Mouse (Mus musculus) hindbrain, embryonic 14.5 days (tissue): ENCODE data around the gene Numbl. TPM values are rescaled to one million over a fixed set of nuclear protein-coding genes. Genes with fewer than 3 reads are reported as not detected.

Experiments used
- ATAC-seq: fragments of 200-750 bp; cut with Nextera tagmentation; 2 replicates; pipeline ENCODE4 v1.8.0; 2017; ENCODE audit warnings: moderate number of reproducible peaks, mild to moderate bottlenecking, moderate TSS enrichment, moderate library complexity; ENCODE audit not compliant: low FRiP score
- DNase-seq: peaks from one replicate; pipeline ENCODE4 v3.0.0-alpha.2; 2015; ENCODE audit warnings: low spot score
- H3K27ac ChIP-seq: fragments of 300-500 bp; sonication (generic); 2 replicates; pipeline ENCODE4 v1.5.1; 2014; ENCODE audit warnings: mild to moderate bottlenecking, moderate library complexity
- H3K27me3 ChIP-seq: fragments of 300-500 bp; sonication (generic); 2 replicates; pipeline ENCODE4 v1.6.1; 2014; ENCODE audit warnings: mild to moderate bottlenecking, low read length, mixed read lengths; ENCODE audit not compliant: control insufficient read depth, insufficient read depth
- H3K36me3 ChIP-seq: fragments of 300-500 bp; sonication (generic); replicated peaks from 2 replicates; pipeline ENCODE4 v1.6.1; 2014; ENCODE audit not compliant: control insufficient read depth, insufficient read depth
- H3K4me1 ChIP-seq: fragments of 300-500 bp; sonication (generic); replicated peaks from 2 replicates; pipeline ENCODE4 v1.6.1; 2014; ENCODE audit warnings: antibody characterized with exemption, low read length, mixed read lengths; ENCODE audit not compliant: control insufficient read depth, insufficient read depth
- H3K4me2 ChIP-seq: fragments of 300-500 bp; sonication (generic); replicated peaks from 2 replicates; pipeline ENCODE4 v1.6.1; 2014; ENCODE audit warnings: mild to moderate bottlenecking, moderate library complexity
- H3K4me3 ChIP-seq: fragments of 300-500 bp; sonication (generic); replicated peaks from 2 replicates; pipeline ENCODE4 v1.5.1; 2014; ENCODE audit warnings: mild to moderate bottlenecking, low read length
- H3K9ac ChIP-seq: fragments of 300-500 bp; sonication (generic); 2 replicates; pipeline ENCODE4 v1.6.1; 2014
- H3K9me3 ChIP-seq: fragments of 300-500 bp; sonication (generic); 2 replicates; pipeline ENCODE4 v1.6.1; 2016; ENCODE audit warnings: low read length; ENCODE audit not compliant: control insufficient read depth
- WGBS: fragments of 180-500 bp; shearing (Covaris S2); extraction: QIAGEN DNeasy Blood & Tissue Kit; methylation state at CpG from one replicate; pipeline ENCODE4 v1.1.7; 2014; 5-methylcytosine and 5-hydroxymethylcytosine counted together
- polyA plus RNA-seq: library from polyadenylated mRNA; unstranded; fragments of >200 nt; fragmentation: Nextera tagmentation; extraction: Ambion mirVana; gene quantifications from 2 replicates; pipeline ENCODE4 v1.2.1, GENCODE M21; 2014

Numbl gene
- polyA plus RNA-seq, 1 experiment from 2014 or later, result 36.2 TPM

- no peak overlapping the region for H3K9ac ChIP-seq
- no peak for ATAC-seq
- no peaks in the 10 kb centered on the region for H3K36me3 ChIP-seq
- no peaks in the 10 kb centered on the region for H3K27me3 ChIP-seq
- H3K9me3 ChIP-seq, result no peaks in the 10 kb centered on the region
- 87% methylated on average over 4 of the region's 4 CpGs for WGBS
- DNase-seq, result no peak
- no peak overlapping the region for H3K4me3 ChIP-seq
- H3K27ac ChIP-seq, result no peak overlapping the region
- no peaks in the 10 kb centered on the region for H3K4me1 ChIP-seq
- H3K4me2 ChIP-seq, result no peak overlapping the region
Observed at GRCm38 (mm10) chr7:27296518-27296917, 38.3 kb downstream of the Numbl start.

- 89% methylated on average over 16 of the region's 16 CpGs for WGBS
- ATAC-seq, result no peak
- H3K27me3 ChIP-seq, result no peaks in the 10 kb centered on the region
- no peaks in the 10 kb centered on the region for H3K4me1 ChIP-seq
- no peak overlapping the region for H3K27ac ChIP-seq
- no peaks in the 10 kb centered on the region for H3K9me3 ChIP-seq
- no peak overlapping the region for H3K4me3 ChIP-seq
- H3K9ac ChIP-seq, result no peak overlapping the region
- DNase-seq, result no peak
- no peak overlapping the region for H3K4me2 ChIP-seq
- H3K36me3 ChIP-seq, result no peaks in the 10 kb centered on the region
Observed at GRCm38 (mm10) chr7:27298033-27298610, 39.9 kb downstream of the Numbl start.

DNA sequence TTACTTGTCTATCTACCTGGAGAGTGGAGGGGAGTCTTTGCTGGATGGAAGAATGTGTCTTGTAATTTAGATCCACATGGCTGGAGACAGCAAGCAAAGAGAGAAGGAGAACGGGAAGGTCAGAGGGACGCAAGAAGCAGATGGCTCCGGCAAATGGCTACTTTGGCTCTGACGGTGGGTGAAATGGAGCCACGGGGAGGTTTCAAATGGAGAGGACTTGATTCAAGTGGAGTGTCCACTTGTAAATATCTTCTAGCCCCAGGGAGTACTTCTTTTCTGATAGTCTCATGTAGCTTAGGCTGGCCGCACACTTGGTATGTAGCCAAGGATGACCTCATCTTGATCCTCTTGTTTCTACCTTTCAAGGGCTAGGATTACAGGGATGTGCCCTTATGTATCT is 40.6 kb downstream of the Numbl start:
- ATAC-seq, result no peak
- no peak overlapping the region for H3K4me3 ChIP-seq
- H3K9ac ChIP-seq, result no peak overlapping the region
- no peaks in the 10 kb centered on the region for H3K4me1 ChIP-seq
- DNase-seq, result no peak
- no peak overlapping the region for H3K4me2 ChIP-seq
- H3K27ac ChIP-seq, result no peak overlapping the region
- H3K27me3 ChIP-seq, result no peaks in the 10 kb centered on the region
- no peaks in the 10 kb centered on the region for H3K9me3 ChIP-seq
- WGBS, result 84% methylated on average over 6 of the region's 6 CpGs
- no peaks in the 10 kb centered on the region for H3K36me3 ChIP-seq

- WGBS, result 87% methylated on average over 4 of the region's 4 CpGs
- H3K9ac ChIP-seq, result no peak overlapping the region
- no peak for DNase-seq
- H3K27me3 ChIP-seq, result no peaks in the 10 kb centered on the region
- no peaks in the 10 kb centered on the region for H3K9me3 ChIP-seq
- H3K4me3 ChIP-seq, result no peak overlapping the region
- H3K27ac ChIP-seq, result no peak overlapping the region
- no peak for ATAC-seq
- no peaks in the 10 kb centered on the region for H3K36me3 ChIP-seq
- no peaks in the 10 kb centered on the region for H3K4me1 ChIP-seq
- no peak overlapping the region for H3K4me2 ChIP-seq
Observed at GRCm38 (mm10) chr7:27300351-27300750, 42.1 kb downstream of the Numbl start.

DNA sequence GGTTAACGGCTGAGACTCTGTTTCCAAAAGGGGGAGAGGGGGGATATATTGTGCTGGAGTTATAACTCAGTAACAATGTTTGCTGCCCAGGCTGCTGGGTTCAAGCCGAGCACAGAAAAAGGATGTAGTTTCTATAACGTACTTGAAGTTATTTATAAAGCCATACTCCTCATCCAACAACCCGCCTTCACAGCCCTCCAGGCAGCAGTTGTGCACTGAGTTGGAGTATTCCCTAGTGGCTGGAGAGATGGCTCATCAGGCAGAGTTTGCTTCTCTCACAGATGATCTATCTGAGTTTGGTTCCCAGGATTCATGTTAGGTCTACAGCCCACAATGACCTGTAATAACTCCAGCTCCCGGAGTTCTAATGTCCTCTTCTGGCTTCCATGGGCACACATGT is 42.6 kb downstream of the Numbl start:
- DNase-seq (no peak), ATAC-seq (no peak)
- Histone ChIP-seq H3K36me3 (no peaks in the 10 kb centered on the region), H3K4me2 (no peak overlapping the region), H3K27me3 (no peaks in the 10 kb centered on the region), H3K4me1 (no peaks in the 10 kb centered on the region), H3K9ac (no peak overlapping the region), H3K4me3 (no peak overlapping the region), H3K27ac (no peak overlapping the region), H3K9me3 (no peaks in the 10 kb centered on the region)
- WGBS, result 77% methylated on average over 5 of the region's 5 CpGs

GRCm38 (mm10) chr7:27302172-27302571 is 43.9 kb downstream of the Numbl start:
- Histone ChIP-seq H3K36me3 (no peaks in the 10 kb centered on the region), H3K9ac (no peak overlapping the region), H3K9me3 (no peaks in the 10 kb centered on the region), H3K4me2 (no peak overlapping the region), H3K4me3 (no peak overlapping the region), H3K4me1 (no peaks in the 10 kb centered on the region), H3K27me3 (no peaks in the 10 kb centered on the region), H3K27ac (no peak overlapping the region)
- WGBS, result 10% methylated on average over 11 of the region's 11 CpGs
- no peak for ATAC-seq
- DNase-seq, result peak; percentile 70

DNA sequence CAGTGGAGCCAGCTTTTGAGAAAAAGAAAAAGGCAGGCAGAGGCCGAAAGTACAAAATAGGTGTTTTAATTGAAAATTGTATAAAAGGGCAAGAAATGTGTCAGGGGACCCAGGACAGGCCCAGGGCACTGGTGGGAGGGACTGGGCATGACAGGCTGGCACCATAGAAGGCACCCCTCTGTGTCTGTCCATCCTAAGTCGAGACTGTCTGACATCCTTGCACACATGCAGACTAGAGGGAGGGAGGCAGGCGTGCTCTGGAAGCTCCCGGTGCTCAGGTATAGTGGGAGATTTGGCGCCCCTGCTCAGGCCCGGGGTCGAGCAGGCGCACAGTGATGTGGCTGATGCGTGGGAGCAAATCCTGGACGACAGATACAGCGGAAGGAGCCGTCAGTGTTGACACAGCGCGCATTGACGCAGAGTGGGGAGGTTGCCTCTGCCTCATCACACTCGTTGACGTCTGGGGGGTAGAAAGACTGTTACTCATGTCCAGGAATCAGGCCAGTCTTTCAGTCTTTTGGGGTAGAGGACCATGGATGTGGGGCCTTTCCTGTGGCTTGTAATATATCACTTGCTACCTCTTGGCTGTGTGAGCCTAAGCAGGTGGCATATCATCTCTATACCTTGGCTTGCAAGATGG is 47.0 kb downstream of the Numbl start:
- Histone ChIP-seq H3K27ac (no peak overlapping the region), H3K9ac (no peak overlapping the region), H3K4me1 (no peaks in the 10 kb centered on the region; the same call in 1 of the 2 replicates), H3K4me2 (no peak overlapping the region), H3K4me3 (no peak overlapping the region), H3K9me3 (no peaks in the 10 kb centered on the region), H3K36me3 (no peaks in the 10 kb centered on the region; the same call in 1 of the 2 replicates), H3K27me3 (peaks cover 4% of the 10 kb centered on the region; the same call in 1 of the 2 replicates)
- ATAC-seq (no peak), DNase-seq (no peak)
- 89% methylated on average over 17 of the region's 17 CpGs for WGBS

GRCm38 (mm10) chr7:27306161-27307160 is 48.2 kb downstream of the Numbl start:
- H3K9me3 ChIP-seq, result no peaks in the 10 kb centered on the region
- no peak overlapping the region for H3K27ac ChIP-seq
- H3K36me3 ChIP-seq, result no peaks in the 10 kb centered on the region; the same call in 1 of the 2 replicates
- DNase-seq (no peak), ATAC-seq (no peak)
- peaks cover 11% of the 10 kb centered on the region; the same call in 1 of the 2 replicates for H3K27me3 ChIP-seq
- 77% methylated on average over 24 of the region's 24 CpGs for WGBS
- no peak overlapping the region for H3K4me3 ChIP-seq
- no peak overlapping the region for H3K9ac ChIP-seq
- H3K4me2 ChIP-seq, result no peak overlapping the region
- peaks cover 3% of the 10 kb centered on the region; the same call in 1 of the 2 replicates for H3K4me1 ChIP-seq

GRCm38 (mm10) chr7:27307551-27307950 is 49.3 kb downstream of the Numbl start:
- no peak overlapping the region for H3K4me2 ChIP-seq
- ATAC-seq (no peak), DNase-seq (no peak)
- peaks cover 14% of the 10 kb centered on the region; the same call in 1 of the 2 replicates for H3K27me3 ChIP-seq
- no peak overlapping the region for H3K9ac ChIP-seq
- no peaks in the 10 kb centered on the region; the same call in 1 of the 2 replicates for H3K36me3 ChIP-seq
- no peak overlapping the region for H3K4me3 ChIP-seq
- no peaks in the 10 kb centered on the region for H3K9me3 ChIP-seq
- WGBS, result 57% methylated on average over 9 of the region's 9 CpGs
- peaks cover 3% of the 10 kb centered on the region; the same call in 1 of the 2 replicates for H3K4me1 ChIP-seq
- no peak overlapping the region for H3K27ac ChIP-seq
